Mouse (Mus musculus): ENCODE results near the gene Gria4. TPM values are rescaled to one million over a fixed set of nuclear protein-coding genes. Genes with fewer than 3 reads are reported as not detected.

The Gria4 gene
- polyA plus RNA-seq, 1 experiment from 2014 or later = 3.5 TPM

- ATAC-seq = no peak
- no peaks in the 10 kb centered on the region for H3K4me1 ChIP-seq (ENCODE audit: control insufficient read depth, insufficient read depth, low read length)
Measured at GRCm38 (mm10) chr9:4615286-4615685, 180.7 kb downstream of the Gria4 start.

GRCm38 (mm10) chr9:4605354-4605753, 190.7 kb downstream of the Gria4 start:
- Histone ChIP-seq H3K27me3 (replicated peaks; ENCODE audit: control insufficient read depth, insufficient read depth, low read length) (no peaks in the 10 kb centered on the region), H3K27ac (ENCODE audit: low read length) (no peak overlapping the region), H3K4me2 (ENCODE audit: low read depth, low read length) (no peak overlapping the region), H3K9ac (ENCODE audit: low read depth, low read length) (no peak overlapping the region), H3K36me3 (ENCODE audit: control insufficient read depth, insufficient read depth, low read length) (no peaks in the 10 kb centered on the region), H3K9me3 (ENCODE audit: control insufficient read depth, low read length) (no peaks in the 10 kb centered on the region), H3K4me1 (ENCODE audit: control insufficient read depth, insufficient read depth, low read length) (no peaks in the 10 kb centered on the region), H3K4me3 (ENCODE audit: low read length) (no peak overlapping the region)
- WGBS = 83% methylated on average over 3 of the region's 3 CpGs
- ATAC-seq = no peak

More at GRCm38 (mm10) chr9:4615286-4615685, 180.7 kb downstream of the Gria4 start:
- Histone ChIP-seq H3K4me2 (ENCODE audit: low read depth, low read length) (no peak overlapping the region), H3K4me3 (ENCODE audit: low read length) (no peak overlapping the region), H3K27me3 (replicated peaks; ENCODE audit: control insufficient read depth, insufficient read depth, low read length) (no peaks in the 10 kb centered on the region), H3K9ac (ENCODE audit: low read depth, low read length) (no peak overlapping the region), H3K36me3 (ENCODE audit: control insufficient read depth, insufficient read depth, low read length) (no peaks in the 10 kb centered on the region), H3K27ac (ENCODE audit: low read length) (no peak overlapping the region), H3K9me3 (ENCODE audit: control insufficient read depth, low read length) (no peaks in the 10 kb centered on the region)

GRCm38 (mm10) chr9:4604236-4604635, 191.8 kb downstream of the Gria4 start:
- Histone ChIP-seq H3K27ac (ENCODE audit: low read length) (no peak overlapping the region), H3K27me3 (replicated peaks; ENCODE audit: control insufficient read depth, insufficient read depth, low read length) (no peaks in the 10 kb centered on the region), H3K9me3 (ENCODE audit: control insufficient read depth, low read length) (no peaks in the 10 kb centered on the region), H3K4me3 (ENCODE audit: low read length) (no peak overlapping the region), H3K9ac (ENCODE audit: low read depth, low read length) (no peak overlapping the region), H3K4me1 (ENCODE audit: control insufficient read depth, insufficient read depth, low read length) (no peaks in the 10 kb centered on the region), H3K36me3 (ENCODE audit: control insufficient read depth, insufficient read depth, low read length) (no peaks in the 10 kb centered on the region), H3K4me2 (ENCODE audit: low read depth, low read length) (no peak overlapping the region)
- ATAC-seq = no peak

DNA sequence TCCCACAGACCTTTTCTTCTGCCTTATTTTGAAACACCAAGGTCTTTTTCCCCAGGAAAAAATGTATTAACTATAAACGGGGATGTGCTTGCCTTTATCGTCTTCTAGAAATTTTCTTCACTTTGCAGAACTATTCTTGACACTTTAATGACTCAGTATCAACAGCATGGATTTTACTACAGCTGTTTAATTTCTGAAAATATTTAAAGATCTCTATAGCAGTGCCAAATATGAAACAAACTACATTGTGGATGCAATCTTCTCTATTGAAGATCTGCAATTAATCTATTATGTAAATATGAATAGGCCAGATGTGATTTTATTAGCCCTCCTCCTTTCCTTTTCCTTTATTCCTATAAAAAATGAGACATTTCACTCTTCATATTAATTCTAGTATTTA, 194.2 kb downstream of the Gria4 start:
- Histone ChIP-seq H3K9ac (ENCODE audit: low read depth, low read length) (no peak overlapping the region), H3K9me3 (ENCODE audit: control insufficient read depth, low read length) (no peaks in the 10 kb centered on the region), H3K4me2 (ENCODE audit: low read depth, low read length) (no peak overlapping the region), H3K4me1 (ENCODE audit: control insufficient read depth, insufficient read depth, low read length) (no peaks in the 10 kb centered on the region), H3K27me3 (replicated peaks; ENCODE audit: control insufficient read depth, insufficient read depth, low read length) (no peaks in the 10 kb centered on the region), H3K27ac (ENCODE audit: low read length) (no peak overlapping the region), H3K4me3 (ENCODE audit: low read length) (no peak overlapping the region), H3K36me3 (ENCODE audit: control insufficient read depth, insufficient read depth, low read length) (no peaks in the 10 kb centered on the region)
- 74% methylated on average over 2 of the region's 2 CpGs for WGBS
- ATAC-seq = no peak

DNA sequence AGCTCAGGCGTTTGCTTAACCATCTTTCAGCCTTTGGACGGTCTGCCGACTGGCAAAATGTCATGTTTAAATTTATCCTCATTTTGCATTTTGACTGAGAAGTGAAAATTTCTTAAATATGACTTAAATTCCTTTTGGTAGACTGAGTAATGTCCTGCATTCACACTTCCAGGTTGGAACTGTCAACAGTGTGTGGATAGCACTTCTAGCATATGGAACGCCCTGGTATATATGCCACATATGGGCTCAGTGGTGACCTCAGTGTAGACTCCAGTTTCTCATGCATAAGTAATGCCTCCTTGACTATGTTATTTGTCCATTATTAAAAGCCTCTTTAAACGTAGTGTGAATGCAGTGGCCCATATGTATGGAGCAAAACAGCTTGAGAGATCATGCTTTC, 222.4 kb downstream of the Gria4 start:
- H3K4me3 ChIP-seq (ENCODE audit: low read length) = no peak overlapping the region
- no peak for ATAC-seq
- WGBS = 81% methylated on average over 5 of the region's 5 CpGs
- no peaks in the 10 kb centered on the region for H3K4me1 ChIP-seq (ENCODE audit: control insufficient read depth, insufficient read depth, low read length)
- no peak overlapping the region for H3K9ac ChIP-seq (ENCODE audit: low read depth, low read length)
- H3K9me3 ChIP-seq (ENCODE audit: control insufficient read depth, low read length) = no peaks in the 10 kb centered on the region
- H3K4me2 ChIP-seq (ENCODE audit: low read depth, low read length) = no peak overlapping the region
- no peaks in the 10 kb centered on the region for H3K27me3 ChIP-seq (replicated peaks; ENCODE audit: control insufficient read depth, insufficient read depth, low read length)
- no peak overlapping the region for H3K27ac ChIP-seq (ENCODE audit: low read length)
- no peaks in the 10 kb centered on the region for H3K36me3 ChIP-seq (ENCODE audit: control insufficient read depth, insufficient read depth, low read length)

DNA sequence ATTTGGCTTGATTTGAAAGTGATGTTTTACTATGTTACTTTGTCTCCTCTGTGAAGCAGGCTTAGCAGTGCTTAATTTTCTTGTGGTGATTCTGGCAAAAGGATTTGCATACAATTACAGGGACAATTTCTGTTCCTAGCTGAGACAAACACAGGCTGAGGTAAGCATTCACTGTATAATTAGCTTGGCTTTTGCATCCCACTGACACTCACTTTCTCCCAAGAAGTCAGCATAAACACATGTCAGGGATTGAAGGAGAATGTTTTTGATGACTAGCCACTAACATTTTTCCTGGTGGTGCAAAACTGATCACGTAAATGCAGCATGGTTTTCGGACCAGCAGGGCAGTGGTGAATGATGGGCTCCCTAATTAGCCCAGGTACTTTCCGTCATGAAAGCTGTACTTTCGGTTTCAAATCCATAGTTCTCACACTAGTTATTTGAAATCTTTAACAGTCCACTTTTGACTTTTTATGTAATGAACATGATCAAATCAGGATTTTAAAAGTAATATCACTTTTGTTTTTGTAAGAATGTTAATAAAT, 240.5 kb downstream of the Gria4 start:
- no peaks in the 10 kb centered on the region for H3K4me1 ChIP-seq (ENCODE audit: control insufficient read depth, insufficient read depth, low read length)
- no peak overlapping the region for H3K4me2 ChIP-seq (ENCODE audit: low read depth, low read length)
- H3K27ac ChIP-seq (ENCODE audit: low read length) = no peak overlapping the region
- no peaks in the 10 kb centered on the region for H3K27me3 ChIP-seq (replicated peaks; ENCODE audit: control insufficient read depth, insufficient read depth, low read length)
- no peak for ATAC-seq
- 49% methylated on average over 4 of the region's 4 CpGs for WGBS
- no peak overlapping the region for H3K9ac ChIP-seq (ENCODE audit: low read depth, low read length)
- no peaks in the 10 kb centered on the region for H3K36me3 ChIP-seq (ENCODE audit: control insufficient read depth, insufficient read depth, low read length)
- no peaks in the 10 kb centered on the region for H3K9me3 ChIP-seq (ENCODE audit: control insufficient read depth, low read length)
- no peak overlapping the region for H3K4me3 ChIP-seq (ENCODE audit: low read length)

- Histone ChIP-seq H3K27ac (ENCODE audit: low read length) (no peak overlapping the region), H3K36me3 (ENCODE audit: control insufficient read depth, insufficient read depth, low read length) (no peaks in the 10 kb centered on the region), H3K9me3 (ENCODE audit: control insufficient read depth, low read length) (no peaks in the 10 kb centered on the region), H3K4me3 (ENCODE audit: low read length) (no peak overlapping the region), H3K4me1 (ENCODE audit: control insufficient read depth, insufficient read depth, low read length) (no peaks in the 10 kb centered on the region), H3K27me3 (replicated peaks; ENCODE audit: control insufficient read depth, insufficient read depth, low read length) (no peaks in the 10 kb centered on the region), H3K4me2 (ENCODE audit: low read depth, low read length) (no peak overlapping the region), H3K9ac (ENCODE audit: low read depth, low read length) (no peak overlapping the region)
- ATAC-seq = no peak
- WGBS = 61% methylated on average over 1 of the region's 1 CpGs
Measured at GRCm38 (mm10) chr9:4539218-4539617, 256.8 kb downstream of the Gria4 start.

DNA sequence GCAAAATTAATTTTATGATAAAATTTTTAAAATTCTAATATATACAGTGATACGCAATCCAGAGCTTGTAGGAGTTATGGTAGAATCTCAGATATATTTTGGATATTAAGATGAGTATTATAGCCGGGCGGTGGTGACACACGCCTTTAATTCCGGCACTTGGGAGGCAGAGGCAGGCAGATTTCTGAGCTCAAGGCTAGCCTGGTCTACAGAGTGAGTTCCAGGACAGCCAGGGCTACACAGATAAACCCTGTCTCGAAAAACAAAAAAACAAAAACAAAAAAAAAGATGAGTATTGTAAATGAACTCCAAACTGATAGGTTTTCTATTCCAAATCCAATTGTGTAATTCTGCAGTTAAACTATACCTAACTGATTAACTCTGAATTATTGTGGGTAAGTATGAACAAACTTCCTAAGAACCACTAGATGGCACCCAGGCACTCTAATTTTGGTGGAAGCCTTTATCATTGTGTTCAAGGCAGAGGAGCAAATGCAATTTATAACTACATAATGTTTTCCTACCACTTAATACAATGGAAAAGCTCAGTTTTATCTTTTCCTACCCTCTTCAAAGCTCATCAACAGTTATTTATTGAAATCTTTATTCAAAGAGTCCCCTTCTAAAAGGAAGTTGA, 259.4 kb downstream of the Gria4 start:
- no peaks in the 10 kb centered on the region for H3K27me3 ChIP-seq (replicated peaks; ENCODE audit: control insufficient read depth, insufficient read depth, low read length)
- H3K36me3 ChIP-seq (ENCODE audit: control insufficient read depth, insufficient read depth, low read length) = no peaks in the 10 kb centered on the region
- H3K4me1 ChIP-seq (ENCODE audit: control insufficient read depth, insufficient read depth, low read length) = no peaks in the 10 kb centered on the region
- no peak for ATAC-seq
- no peak overlapping the region for H3K9ac ChIP-seq (ENCODE audit: low read depth, low read length)
- no peak overlapping the region for H3K27ac ChIP-seq (ENCODE audit: low read length)
- no peak overlapping the region for H3K4me3 ChIP-seq (ENCODE audit: low read length)
- H3K4me2 ChIP-seq (ENCODE audit: low read depth, low read length) = no peak overlapping the region
- H3K9me3 ChIP-seq (ENCODE audit: control insufficient read depth, low read length) = no peaks in the 10 kb centered on the region
- WGBS = 88% methylated on average over 6 of the region's 6 CpGs

- Histone ChIP-seq H3K4me3 (ENCODE audit: low read length) (no peak overlapping the region), H3K9ac (ENCODE audit: low read depth, low read length) (no peak overlapping the region), H3K27ac (ENCODE audit: low read length) (no peak overlapping the region), H3K4me1 (ENCODE audit: control insufficient read depth, insufficient read depth, low read length) (no peaks in the 10 kb centered on the region), H3K36me3 (ENCODE audit: control insufficient read depth, insufficient read depth, low read length) (no peaks in the 10 kb centered on the region), H3K27me3 (replicated peaks; ENCODE audit: control insufficient read depth, insufficient read depth, low read length) (no peaks in the 10 kb centered on the region), H3K4me2 (ENCODE audit: low read depth, low read length) (no peak overlapping the region), H3K9me3 (ENCODE audit: control insufficient read depth, low read length) (no peaks in the 10 kb centered on the region)
- 92% methylated on average over 1 of the region's 1 CpGs for WGBS
- no peak for ATAC-seq
Measured at GRCm38 (mm10) chr9:4514563-4514885, 281.5 kb downstream of the Gria4 start.
